Mouse (Mus musculus): ENCODE data around the gene Nck1. TPM values are rescaled to one million over a fixed set of nuclear protein-coding genes. Genes with fewer than 3 reads are reported as not detected.
A peak's percentile ranks its signal among the peaks of the same experiment; 100 is the strongest.

The Nck1 gene
- 65.6 and 70.0 TPM in 2 replicates for polyA plus RNA-seq (2016; fragmentation: Nextera tagmentation; extraction: Ambion mirVana)

DNA sequence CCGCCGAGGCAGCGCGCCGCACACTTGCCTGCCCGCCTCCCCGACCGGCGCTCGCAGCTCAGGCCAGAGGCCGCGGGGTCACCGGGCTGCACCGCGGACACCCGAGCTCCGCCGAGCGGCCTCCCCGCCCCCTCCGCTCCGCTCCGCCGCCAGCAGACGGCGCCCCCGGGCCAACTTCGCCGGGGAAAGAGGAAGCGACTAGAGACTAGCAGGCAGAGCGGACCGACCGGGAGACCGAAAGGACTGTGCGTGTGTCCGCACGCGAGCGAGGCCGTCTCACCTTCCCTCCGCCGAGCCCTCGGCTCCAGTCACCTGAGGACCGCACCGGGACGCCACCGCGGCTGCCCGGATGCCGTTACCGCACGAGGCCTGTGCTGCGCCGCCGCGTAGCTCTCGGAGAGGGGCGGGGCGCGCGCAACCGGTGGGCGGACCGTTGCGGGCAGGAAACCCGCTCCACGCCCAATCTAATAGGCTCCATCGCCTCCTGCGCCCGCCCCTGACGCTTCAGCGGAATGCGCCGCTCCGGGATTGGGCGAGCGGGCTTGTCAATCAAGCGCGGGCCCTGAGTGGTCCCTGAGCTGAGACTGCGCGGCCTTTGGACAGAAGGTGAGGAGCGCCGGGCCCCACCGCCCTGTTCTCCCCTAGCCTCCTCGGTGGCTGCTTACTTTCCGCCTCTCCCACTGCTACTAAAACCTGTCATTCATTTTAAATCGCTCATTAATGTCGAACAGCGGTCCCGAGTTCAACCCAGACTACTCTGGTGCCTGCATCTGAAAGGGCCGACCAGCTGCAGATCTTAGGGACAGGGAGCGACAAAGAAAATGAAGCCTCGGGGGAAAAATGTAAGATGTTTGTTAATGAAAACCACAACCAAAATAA lies at the start of gene Nck1:
Nck1 (minus strand) TSS at position 420 of the 879 bp plus-strand sequence.
- DNase-seq (ENCODE audit: extremely low spot score, low spot score), result peak; percentile 96
- H3K36me3 ChIP-seq (replicated peaks), result peaks cover 16% of the 10 kb centered on the region
- under 1% methylated on average over 93 of the region's 93 CpGs for WGBS

DNA sequence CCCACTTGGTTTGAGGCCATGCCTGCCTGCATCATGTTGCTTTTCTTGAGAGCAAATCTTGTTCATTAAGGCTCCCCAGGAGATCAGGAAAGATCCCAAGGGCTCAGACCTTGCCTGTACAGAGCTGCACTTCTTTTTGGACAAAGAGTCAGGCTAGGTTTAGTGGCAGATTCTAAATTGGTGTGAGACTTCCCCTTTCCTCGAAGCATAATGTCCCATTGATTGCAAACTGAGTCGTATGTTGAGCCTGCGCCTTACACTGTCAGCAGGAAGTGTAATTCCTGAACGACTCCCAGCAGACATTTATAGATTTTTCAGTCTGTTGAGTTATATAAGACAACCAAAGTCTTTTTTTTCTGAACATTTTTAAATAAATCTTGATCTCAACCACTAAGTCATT lies 44.5 kb upstream of the Nck1 start:
- 76% methylated on average over 4 of the region's 4 CpGs for WGBS
- H3K27ac ChIP-seq, result no peak overlapping the region
- H3K4me3 ChIP-seq, result no peak overlapping the region
- H3K9me3 ChIP-seq, result no peaks in the 10 kb centered on the region
- H3K36me3 ChIP-seq (replicated peaks), result no peaks in the 10 kb centered on the region
- no peak for DNase-seq (ENCODE audit: extremely low spot score, low spot score)
- H3K27me3 ChIP-seq (ENCODE audit: poor library complexity, severe bottlenecking), result no peaks in the 10 kb centered on the region
- H3K4me1 ChIP-seq, result peaks cover 4% of the 10 kb centered on the region; the same call in 1 of the 2 replicates

More for the DNA sequence above, at the start of gene Nck1:
- Histone ChIP-seq H3K27me3 (ENCODE audit: poor library complexity, severe bottlenecking) (no peaks in the 10 kb centered on the region), H3K4me1 (peaks cover 24% of the 10 kb centered on the region), H3K9me3 (peaks cover 12% of the 10 kb centered on the region), H3K4me3 (peak within 1 kb of the TSS; percentile 96), H3K27ac (peak within 1 kb of the TSS; percentile 98)

DNA sequence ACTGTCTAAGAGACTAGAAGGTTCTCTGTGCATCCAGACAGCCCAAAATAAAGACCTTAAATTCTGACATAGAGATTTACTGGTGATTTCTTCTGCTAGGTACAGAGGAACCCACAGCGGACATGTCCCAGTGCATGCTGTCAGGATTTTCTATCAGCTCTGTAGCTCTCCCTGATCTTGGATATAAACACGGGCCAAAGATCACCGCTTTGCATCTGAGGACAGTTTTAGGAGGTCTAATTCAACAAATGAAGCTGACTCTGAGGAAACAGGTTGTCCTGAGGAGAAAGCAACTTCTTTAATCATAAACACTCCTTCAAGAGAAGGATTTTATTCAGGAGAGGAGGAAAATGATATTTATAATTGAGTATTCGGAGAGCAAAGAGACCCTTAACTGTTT lies 38.1 kb upstream of the Nck1 start:
- WGBS, result 94% methylated on average over 4 of the region's 4 CpGs
- no peaks in the 10 kb centered on the region for H3K36me3 ChIP-seq (replicated peaks)
- peaks cover 12% of the 10 kb centered on the region; the same call in 1 of the 2 replicates for H3K27me3 ChIP-seq (ENCODE audit: poor library complexity, severe bottlenecking)
- H3K27ac ChIP-seq, result peak overlapping the region; percentile 72
- H3K4me3 ChIP-seq, result no peak overlapping the region
- H3K4me1 ChIP-seq, result peaks cover 47% of the 10 kb centered on the region
- DNase-seq (ENCODE audit: extremely low spot score, low spot score), result no peak
- no peaks in the 10 kb centered on the region for H3K9me3 ChIP-seq

- Histone ChIP-seq H3K36me3 (replicated peaks) (no peaks in the 10 kb centered on the region), H3K27ac (peak overlapping the region; percentile 72), H3K9me3 (no peaks in the 10 kb centered on the region), H3K27me3 (ENCODE audit: poor library complexity, severe bottlenecking) (peaks cover 12% of the 10 kb centered on the region; the same call in 1 of the 2 replicates), H3K4me1 (peaks cover 51% of the 10 kb centered on the region), H3K4me3 (no peak overlapping the region)
- DNase-seq (ENCODE audit: extremely low spot score, low spot score), result no peak
- WGBS, result 65% methylated on average over 13 of the region's 13 CpGs
Measured at GRCm38 (mm10) chr9:100582883-100583575, 37.1 kb upstream of the Nck1 start.

DNA sequence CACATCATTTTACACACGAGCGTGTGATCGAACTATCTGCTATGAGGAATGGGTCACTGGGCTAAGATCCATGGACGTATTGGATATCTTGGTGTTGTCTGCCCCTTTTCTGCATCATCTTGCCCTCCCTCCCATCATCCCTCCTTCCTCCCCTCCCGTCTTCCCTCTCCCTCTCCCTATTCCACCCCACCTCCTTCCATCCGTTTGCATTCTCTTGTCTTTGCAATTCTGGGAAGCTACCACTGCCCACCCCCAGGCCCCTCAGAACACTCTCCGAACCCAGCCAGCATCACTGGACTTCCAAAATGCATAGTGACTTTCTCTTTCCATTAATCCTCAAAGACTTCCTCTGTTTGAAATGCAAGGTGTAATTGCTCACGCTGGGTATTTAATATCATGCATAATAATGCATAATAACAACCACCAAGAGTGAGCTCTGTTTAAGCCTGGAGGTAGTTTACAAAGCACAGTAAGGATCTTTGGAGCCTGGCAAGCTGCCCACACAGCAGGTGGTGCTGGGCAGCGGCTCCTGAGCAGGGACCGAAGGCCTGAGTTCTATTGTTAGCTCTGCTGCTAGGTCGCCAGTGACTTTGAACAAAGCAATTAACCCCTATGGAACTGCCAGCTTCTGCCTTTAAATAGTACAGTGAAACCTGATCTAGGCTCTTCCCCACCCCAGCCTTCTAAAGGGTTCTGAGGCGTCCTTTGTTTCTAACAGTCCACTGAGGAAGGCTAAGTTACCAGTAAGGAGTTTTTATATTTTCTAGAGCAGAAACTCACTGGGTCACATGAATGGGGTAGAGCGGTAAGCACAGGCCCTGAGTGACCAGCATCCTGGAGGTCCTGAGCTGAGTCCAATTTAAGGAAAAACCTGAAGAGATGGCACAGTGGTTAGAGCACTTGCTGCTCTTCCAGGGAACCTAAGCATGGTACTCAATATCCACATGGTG lies 35.9 kb upstream of the Nck1 start:
- peaks cover 57% of the 10 kb centered on the region for H3K4me1 ChIP-seq
- peak overlapping the region; percentile 72 for H3K27ac ChIP-seq
- H3K9me3 ChIP-seq, result no peaks in the 10 kb centered on the region
- H3K4me3 ChIP-seq, result peak overlapping the region; percentile 2; the same call in 1 of the 2 replicates
- peak; percentile 58 for DNase-seq (ENCODE audit: extremely low spot score, low spot score)
- WGBS, result 31% methylated on average over 13 of the region's 13 CpGs
- peaks cover 12% of the 10 kb centered on the region; the same call in 1 of the 2 replicates for H3K27me3 ChIP-seq (ENCODE audit: poor library complexity, severe bottlenecking)
- no peaks in the 10 kb centered on the region for H3K36me3 ChIP-seq (replicated peaks)

- H3K36me3 ChIP-seq (replicated peaks), result no peaks in the 10 kb centered on the region
- H3K4me3 ChIP-seq, result no peak overlapping the region; the same call in 1 of the 2 replicates
- WGBS, result 47% methylated on average over 20 of the region's 20 CpGs
- no peak for DNase-seq (ENCODE audit: extremely low spot score, low spot score)
- H3K4me1 ChIP-seq, result peaks cover 57% of the 10 kb centered on the region
- H3K27me3 ChIP-seq (ENCODE audit: poor library complexity, severe bottlenecking), result peaks cover 12% of the 10 kb centered on the region; the same call in 1 of the 2 replicates
- H3K9me3 ChIP-seq, result no peaks in the 10 kb centered on the region
- peak overlapping the region; percentile 79 for H3K27ac ChIP-seq
Measured at GRCm38 (mm10) chr9:100580196-100580740, 34.3 kb upstream of the Nck1 start.

DNA sequence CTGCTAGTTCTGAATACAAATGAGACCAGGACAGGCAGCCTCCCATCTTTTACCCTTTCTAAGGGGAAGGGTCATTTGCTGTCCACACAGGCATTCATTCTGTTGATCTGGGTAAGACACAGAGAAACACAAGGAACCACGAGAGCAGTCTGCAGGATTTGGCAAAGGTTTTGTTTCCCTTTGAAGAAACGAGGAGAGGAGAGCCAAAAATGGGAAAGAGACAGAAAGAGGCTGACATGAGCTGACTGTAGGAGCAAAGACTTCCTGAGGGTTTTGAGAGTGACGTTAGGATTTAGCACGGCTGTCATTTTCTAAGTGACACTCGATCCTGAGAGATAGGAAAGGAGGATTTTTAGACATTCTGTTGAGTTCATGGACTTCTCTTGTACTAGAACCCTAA lies 28.0 kb upstream of the Nck1 start:
- no peaks in the 10 kb centered on the region for H3K36me3 ChIP-seq (replicated peaks)
- peaks cover 16% of the 10 kb centered on the region for H3K27me3 ChIP-seq (ENCODE audit: poor library complexity, severe bottlenecking)
- DNase-seq (ENCODE audit: extremely low spot score, low spot score), result no peak
- no peak overlapping the region for H3K4me3 ChIP-seq
- no peaks in the 10 kb centered on the region for H3K9me3 ChIP-seq
- peaks cover 27% of the 10 kb centered on the region for H3K4me1 ChIP-seq
- 68% methylated on average over 5 of the region's 5 CpGs for WGBS
- no peak overlapping the region for H3K27ac ChIP-seq

DNA sequence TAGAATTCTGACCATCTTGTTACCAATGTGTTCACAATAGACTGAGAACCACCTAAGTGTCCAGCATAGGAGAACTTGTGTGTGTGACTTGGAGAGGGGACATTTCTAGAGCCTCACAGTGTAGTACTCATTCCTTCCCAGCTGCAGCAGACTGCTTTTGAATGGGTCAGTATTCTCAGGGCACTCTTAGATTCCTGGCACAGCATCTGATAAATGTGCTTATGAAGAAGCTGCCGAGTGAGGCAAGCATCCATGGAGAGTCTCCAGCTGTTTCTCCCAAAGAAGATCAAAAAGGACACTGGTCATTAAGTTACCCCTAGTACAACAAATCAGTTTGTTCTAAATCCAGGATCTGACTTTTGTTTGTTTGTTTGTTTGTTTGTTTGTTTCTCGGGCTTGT lies 27.4 kb upstream of the Nck1 start:
- Histone ChIP-seq H3K27me3 (ENCODE audit: poor library complexity, severe bottlenecking) (peaks cover 21% of the 10 kb centered on the region), H3K4me3 (no peak overlapping the region), H3K36me3 (replicated peaks) (no peaks in the 10 kb centered on the region), H3K9me3 (no peaks in the 10 kb centered on the region), H3K27ac (no peak overlapping the region), H3K4me1 (peaks cover 23% of the 10 kb centered on the region)
- 78% methylated on average over 2 of the region's 2 CpGs for WGBS
- DNase-seq (ENCODE audit: extremely low spot score, low spot score), result no peak

GRCm38 (mm10) chr9:100571511-100571910 lies 25.6 kb upstream of the Nck1 start:
- H3K4me3 ChIP-seq, result peak overlapping the region; percentile 75
- no peaks in the 10 kb centered on the region for H3K9me3 ChIP-seq
- peaks cover 17% of the 10 kb centered on the region for H3K4me1 ChIP-seq
- DNase-seq (ENCODE audit: extremely low spot score, low spot score), result no peak
- peaks cover 21% of the 10 kb centered on the region for H3K27me3 ChIP-seq (ENCODE audit: poor library complexity, severe bottlenecking)
- WGBS, result 67% methylated on average over 1 of the region's 1 CpGs
- no peaks in the 10 kb centered on the region for H3K36me3 ChIP-seq (replicated peaks)
- H3K27ac ChIP-seq, result no peak overlapping the region

DNA sequence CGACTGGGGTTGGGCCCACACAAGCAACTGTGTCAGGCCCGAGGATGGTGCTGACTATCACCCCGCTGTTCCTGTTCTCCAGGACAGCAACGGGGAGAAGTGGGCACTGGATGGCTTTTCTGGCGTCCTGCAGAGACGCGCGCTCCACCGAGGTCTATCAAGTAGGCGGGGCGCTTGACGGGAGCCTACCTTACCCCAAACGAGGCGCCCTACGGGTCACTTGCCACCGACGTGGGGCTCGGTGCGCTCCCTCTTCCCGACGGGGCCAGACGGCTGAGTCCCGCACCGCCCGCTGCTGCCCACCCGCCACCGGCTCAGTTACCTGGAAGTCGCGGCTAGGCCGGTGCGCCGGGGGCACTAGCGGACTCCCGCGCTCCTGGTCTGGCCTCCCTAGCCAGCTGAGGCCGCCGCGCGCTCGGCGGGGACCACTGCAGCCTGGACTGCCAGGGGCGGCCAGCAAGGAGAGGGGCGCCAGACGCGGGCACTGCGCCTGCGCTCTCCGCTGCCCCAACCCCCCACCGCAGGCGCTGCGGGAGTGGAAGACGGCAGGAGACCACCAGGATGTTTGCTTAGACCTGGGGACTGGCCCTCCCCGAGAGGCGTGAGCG lies 24.8 kb upstream of the Nck1 start, which contains the start of gene Slc35g2:
Slc35g2 (minus strand) TSS at position 465 of the 608 bp plus-strand sequence.
- Histone ChIP-seq H3K27me3 (ENCODE audit: poor library complexity, severe bottlenecking) (peaks cover 21% of the 10 kb centered on the region), H3K4me1 (peaks cover 17% of the 10 kb centered on the region), H3K27ac (peak within 1 kb of the TSS; percentile 88), H3K9me3 (no peaks in the 10 kb centered on the region), H3K4me3 (peak within 1 kb of the TSS; percentile 75), H3K36me3 (replicated peaks) (no peaks in the 10 kb centered on the region)
- 0% methylated on average over 55 of the region's 55 CpGs for WGBS
- DNase-seq (ENCODE audit: extremely low spot score, low spot score), result peak; percentile 74

- peak; percentile 46 for DNase-seq (ENCODE audit: extremely low spot score, low spot score)
- Histone ChIP-seq H3K4me1 (peaks cover 17% of the 10 kb centered on the region), H3K27ac (peak overlapping the region; percentile 88), H3K36me3 (replicated peaks) (no peaks in the 10 kb centered on the region), H3K4me3 (peak overlapping the region; percentile 75), H3K9me3 (no peaks in the 10 kb centered on the region), H3K27me3 (ENCODE audit: poor library complexity, severe bottlenecking) (peaks cover 21% of the 10 kb centered on the region)
- 11% methylated on average over 32 of the region's 32 CpGs for WGBS
Measured at GRCm38 (mm10) chr9:100569798-100570625, 24.1 kb upstream of the Nck1 start.

Data from forebrain, embryonic 10.5 days (tissue).